Mouse (Mus musculus) cerebellum, adult 2 months (tissue): ENCODE data around the gene Coro2a.

ENCODE experiments used
- CTCF ChIP-seq: fragments of 200-500 bp; IDR thresholded peaks from 2 replicates; pipeline ENCODE4 v1.5.1; 2011; ENCODE audit warnings: low read depth, mild to moderate bottlenecking, control low read depth, low read length, moderate library complexity, borderline replicate concordance; ENCODE audit not compliant: insufficient read depth
- POLR2A ChIP-seq: fragments of 200-500 bp; IDR thresholded peaks from 2 replicates; pipeline ENCODE4 v1.6.1; 2011; ENCODE audit warnings: low read length, control low read depth, borderline replicate concordance; ENCODE audit not compliant: insufficient read depth

DNA sequence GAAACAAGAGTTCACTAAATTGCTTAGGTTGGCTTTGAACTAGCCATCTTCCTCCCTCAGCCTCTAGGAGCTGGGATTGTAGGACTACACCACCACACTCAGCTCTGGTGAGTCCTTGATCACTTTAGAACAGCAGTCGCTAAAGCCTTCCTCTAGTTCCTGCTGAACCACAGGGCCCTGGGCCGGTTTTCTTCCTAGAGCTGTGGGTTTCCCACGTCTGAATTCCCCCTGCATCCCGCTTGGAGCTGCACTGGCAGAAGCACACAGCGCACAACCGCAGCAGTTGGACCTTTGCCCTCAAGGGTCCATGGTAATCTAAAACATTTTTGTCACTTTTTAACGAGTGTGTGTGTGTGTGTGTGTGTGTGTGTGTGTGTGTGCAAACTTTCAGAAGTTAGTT, 702 bp upstream of the Coro2a start:
- no peak for TF ChIP-seq POLR2A
- TF ChIP-seq CTCF = no peak
